Mouse (Mus musculus) cerebellum, adult 2 months (tissue): ENCODE measurements around the gene Urb1. TPM values are rescaled to one million over a fixed set of nuclear protein-coding genes. Genes with fewer than 3 reads are reported as not detected.
A peak's percentile ranks its signal among the peaks of the same experiment; 100 is the strongest.

Experiments
- DNase-seq, 2 experiments: peaks; one replicate each; pipeline ENCODE4 v3.0.0; 2021
- H3K27ac ChIP-seq: fragments of 200-500 bp; 2 replicates; pipeline ENCODE4 v1.5.1; 2012; ENCODE audit warnings: low read length, control low read depth, inconsistent platforms; ENCODE audit not compliant: insufficient read depth
- H3K27me3 ChIP-seq: fragments of 200-500 bp; 2 replicates; pipeline ENCODE4 v1.6.1; 2012; ENCODE audit warnings: inconsistent platforms, mild to moderate bottlenecking, low read length, moderate library complexity; ENCODE audit not compliant: control insufficient read depth, insufficient read depth
- H3K4me1 ChIP-seq: fragments of 200-500 bp; 2 replicates; pipeline ENCODE4 v1.6.1; 2011; ENCODE audit warnings: low read length; ENCODE audit not compliant: control insufficient read depth, insufficient read depth
- H3K4me3 ChIP-seq: fragments of 200-500 bp; replicated peaks from 2 replicates; pipeline ENCODE3; 2011; ENCODE audit warnings: mild to moderate bottlenecking, low read depth, low read length, control low read depth; ENCODE audit not compliant: insufficient read depth
- CTCF ChIP-seq: fragments of 200-500 bp; IDR thresholded peaks from 2 replicates; pipeline ENCODE4 v1.5.1; 2011; ENCODE audit warnings: low read depth, mild to moderate bottlenecking, control low read depth, low read length, moderate library complexity, borderline replicate concordance; ENCODE audit not compliant: insufficient read depth
- POLR2A ChIP-seq: fragments of 200-500 bp; IDR thresholded peaks from 2 replicates; pipeline ENCODE4 v1.6.1; 2011; ENCODE audit warnings: low read length, control low read depth, borderline replicate concordance; ENCODE audit not compliant: insufficient read depth
- WGBS: fragments of 180-500 bp; shearing (Covaris S2); methylation state at CpG from one replicate; pipeline ENCODE4 v1.1.7; 2018; 5-methylcytosine and 5-hydroxymethylcytosine counted together
- polyA plus RNA-seq: library from polyadenylated mRNA; depleted of rRNA; stranded (reverse); fragments of >200 nt; gene quantifications from 2 replicates; pipeline ENCODE4 v1.2.3, GENCODE M21; 2012

The Urb1 gene
- polyA plus RNA-seq, 1 experiment, result 4.9 TPM

- Histone ChIP-seq H3K4me1 (no peaks in the 10 kb centered on the region), H3K27me3 (no peaks in the 10 kb centered on the region; the same call in 1 of the 2 replicates), H3K4me3 (no peak overlapping the region), H3K27ac (no peak overlapping the region)
- DNase-seq, result no peak
- TF ChIP-seq CTCF (no peak), POLR2A (no peak)
- 90% methylated on average over 11 of the region's 11 CpGs for WGBS
Observed at GRCm38 (mm10) chr16:90783302-90783701, 26.9 kb downstream of the Urb1 start.

- no peak overlapping the region for H3K4me3 ChIP-seq
- no peak for DNase-seq
- no peaks in the 10 kb centered on the region; the same call in 1 of the 2 replicates for H3K4me1 ChIP-seq
- TF ChIP-seq POLR2A (no peak), CTCF (no peak)
- WGBS, result 76% methylated on average over 11 of the region's 11 CpGs
- H3K27ac ChIP-seq, result no peak overlapping the region
- H3K27me3 ChIP-seq, result no peaks in the 10 kb centered on the region
Observed at GRCm38 (mm10) chr16:90779783-90780182, 30.4 kb downstream of the Urb1 start.

DNA sequence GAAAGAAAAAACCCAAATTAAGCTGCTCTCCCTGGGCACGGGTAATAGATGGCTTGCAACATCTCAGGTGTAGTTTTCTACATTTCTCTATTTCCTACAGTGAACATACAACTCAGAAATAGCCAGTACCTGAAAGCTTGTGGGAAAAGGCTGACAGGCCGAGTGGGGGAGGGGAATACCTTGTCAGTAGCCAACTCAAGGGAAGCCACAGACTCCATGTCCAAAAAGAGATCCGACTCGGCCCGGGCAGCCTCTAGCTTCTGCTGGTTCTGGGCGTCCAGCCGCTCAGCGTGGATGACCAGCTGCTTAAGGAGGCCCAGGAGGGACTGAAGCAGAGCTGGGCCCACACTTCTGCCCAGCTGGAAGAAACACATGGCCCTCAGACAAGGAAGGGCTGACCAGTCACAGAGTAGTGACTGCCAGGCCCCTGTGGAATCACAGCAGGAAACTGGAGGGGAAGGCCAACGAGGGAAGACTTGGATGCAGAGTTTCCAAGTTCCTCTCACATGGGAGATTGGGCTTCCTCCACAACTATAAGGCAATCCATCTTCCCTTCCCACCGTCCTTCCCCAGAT, 34.2 kb downstream of the Urb1 start:
- Histone ChIP-seq H3K27ac (no peak overlapping the region), H3K27me3 (no peaks in the 10 kb centered on the region), H3K4me1 (no peaks in the 10 kb centered on the region; the same call in 1 of the 2 replicates), H3K4me3 (no peak overlapping the region)
- WGBS, result 25% methylated on average over 10 of the region's 10 CpGs
- TF ChIP-seq CTCF (no peak), POLR2A (no peak)
- peak in 1 of 2 experiments; percentile 4 for DNase-seq

DNA sequence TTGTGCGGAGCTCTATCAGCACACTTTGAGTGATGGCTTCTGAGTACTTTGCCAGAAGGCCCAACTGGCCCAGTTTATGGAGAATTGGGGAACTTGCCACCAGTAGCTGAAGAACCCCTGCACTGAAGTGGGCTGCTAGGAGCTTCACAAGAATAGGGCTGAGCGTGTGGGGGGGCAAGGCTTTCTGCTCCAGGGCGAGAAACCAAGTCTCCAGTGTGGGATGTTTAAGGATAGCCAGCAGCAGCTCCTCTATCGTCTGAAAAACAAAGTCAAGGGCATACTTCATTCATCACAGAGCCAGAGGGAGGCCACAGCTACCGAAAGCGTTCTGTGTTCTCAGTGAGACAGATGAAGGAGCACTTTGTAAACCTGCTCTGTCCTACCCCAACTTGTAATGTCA, 35.6 kb downstream of the Urb1 start:
- 82% methylated on average over 6 of the region's 6 CpGs for WGBS
- DNase-seq, result no peak

DNA sequence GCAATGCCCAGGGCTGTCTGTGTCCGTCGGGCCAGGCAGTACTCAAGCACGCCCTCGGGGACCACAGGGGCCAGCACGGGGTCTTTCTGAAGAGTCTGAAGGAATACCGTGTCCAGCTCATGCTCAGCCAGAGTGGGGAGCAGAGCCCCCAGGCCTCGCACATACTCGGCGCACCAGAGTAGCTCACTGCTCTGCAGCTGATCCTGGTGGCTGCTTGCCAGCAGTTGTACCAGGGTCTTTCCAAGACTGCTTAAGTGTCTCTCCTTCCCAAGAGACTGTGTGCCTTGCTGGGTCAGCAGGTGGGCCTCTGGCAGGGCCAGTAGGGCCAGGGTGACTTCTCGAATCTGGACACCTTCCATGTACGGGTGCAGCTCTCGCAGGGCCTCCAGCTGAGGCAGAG, 36.0 kb downstream of the Urb1 start:
- Histone ChIP-seq H3K4me3 (no peak overlapping the region), H3K4me1 (no peaks in the 10 kb centered on the region; the same call in 1 of the 2 replicates), H3K27me3 (no peaks in the 10 kb centered on the region), H3K27ac (no peak overlapping the region)
- TF ChIP-seq CTCF (no peak), POLR2A (no peak)
- DNase-seq, result no peak
- WGBS, result 57% methylated on average over 12 of the region's 12 CpGs

More for the DNA sequence above, 35.6 kb downstream of the Urb1 start:
- Histone ChIP-seq H3K4me3 (no peak overlapping the region), H3K4me1 (no peaks in the 10 kb centered on the region; the same call in 1 of the 2 replicates), H3K27ac (no peak overlapping the region), H3K27me3 (no peaks in the 10 kb centered on the region)
- TF ChIP-seq POLR2A, result no peak
- no peak for TF ChIP-seq CTCF

DNA sequence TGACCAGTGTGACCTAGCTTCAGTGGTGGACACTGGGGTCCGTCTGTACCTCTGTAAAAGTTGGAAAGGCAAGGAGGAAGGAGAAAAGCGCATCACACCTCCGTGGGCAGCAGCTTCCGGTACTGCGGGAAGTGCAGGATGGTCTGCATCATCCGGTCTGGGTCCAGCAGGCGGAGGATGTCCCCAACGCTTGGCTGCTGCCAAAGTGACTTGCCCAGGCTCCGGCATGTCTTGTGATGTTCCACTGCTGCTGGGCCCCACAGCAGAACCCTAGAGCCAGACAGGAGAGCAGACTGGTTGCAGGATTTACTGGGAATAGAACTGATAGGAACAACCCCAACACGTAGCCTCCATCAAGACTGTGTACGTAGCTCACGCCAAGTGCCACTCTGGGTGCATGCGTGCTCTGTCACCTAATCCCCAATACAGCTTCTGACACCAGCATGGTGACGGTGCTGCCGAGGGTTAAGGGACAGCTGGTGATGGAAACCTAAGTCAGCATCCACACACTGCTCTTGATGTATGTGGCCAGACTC, 43.2 kb downstream of the Urb1 start:
- WGBS, result 95% methylated on average over 15 of the region's 15 CpGs
- TF ChIP-seq CTCF (no peak), POLR2A (no peak)
- Histone ChIP-seq H3K27me3 (no peaks in the 10 kb centered on the region), H3K27ac (no peak overlapping the region), H3K4me1 (no peaks in the 10 kb centered on the region), H3K4me3 (no peak overlapping the region)
- no peak for DNase-seq

DNA sequence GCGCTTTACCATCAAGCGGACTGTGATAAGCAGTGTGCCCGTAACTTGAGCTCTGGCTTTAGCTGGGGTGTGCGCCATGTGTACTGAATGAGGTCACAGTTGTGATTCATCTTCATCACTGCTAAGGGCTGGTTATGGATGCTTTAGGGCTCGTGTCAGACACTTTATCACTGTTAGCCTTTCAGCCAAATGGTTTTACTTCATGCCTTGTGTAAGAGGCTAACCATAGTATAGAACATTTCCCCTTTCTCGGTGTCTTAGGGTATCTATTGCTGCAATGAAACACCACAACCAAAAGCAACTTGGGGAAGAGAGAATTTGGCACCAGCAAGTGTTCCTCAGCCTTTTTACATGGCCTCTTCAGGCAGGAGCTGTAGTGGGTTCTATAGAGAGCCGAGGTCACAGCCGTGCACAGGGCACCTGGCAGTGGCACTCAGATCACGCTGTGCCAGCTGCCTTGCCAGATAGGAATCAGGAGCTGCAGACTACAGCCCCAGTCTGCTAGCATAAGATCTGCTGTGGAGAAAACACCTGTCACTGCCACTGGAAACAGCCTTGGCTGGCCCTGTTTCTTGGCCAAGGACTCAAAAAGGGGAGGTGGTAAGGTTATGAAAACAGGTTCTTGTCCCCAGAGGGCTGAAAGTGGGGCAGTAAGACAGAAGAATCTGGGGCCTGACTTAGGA, 44.9 kb downstream of the Urb1 start:
- TF ChIP-seq POLR2A, result no peak
- TF ChIP-seq CTCF, result no peak
- no peaks in the 10 kb centered on the region for H3K4me1 ChIP-seq
- DNase-seq, result no peak
- WGBS, result 69% methylated on average over 9 of the region's 9 CpGs
- no peaks in the 10 kb centered on the region for H3K27me3 ChIP-seq
- H3K4me3 ChIP-seq, result no peak overlapping the region
- H3K27ac ChIP-seq, result no peak overlapping the region

DNA sequence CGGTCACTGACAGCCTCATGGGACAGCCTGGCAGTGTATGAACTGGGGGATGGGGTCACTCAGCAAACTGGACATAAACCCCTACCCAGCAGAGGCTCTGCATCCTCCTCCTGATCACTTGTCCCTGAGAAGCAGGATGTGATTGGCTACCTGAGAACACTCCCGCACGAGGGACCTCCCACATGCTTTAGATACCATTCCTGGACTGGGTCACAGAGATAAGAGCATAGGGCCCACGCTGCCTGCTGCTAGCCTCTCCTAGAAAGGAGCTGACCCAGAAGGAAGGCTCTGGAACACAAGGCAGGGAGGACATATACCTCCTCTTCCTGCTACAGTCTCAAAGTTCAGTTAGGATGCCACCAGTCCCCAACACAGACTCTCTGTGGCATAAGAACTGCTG, 49.7 kb downstream of the Urb1 start:
- Histone ChIP-seq H3K4me3 (no peak overlapping the region), H3K27ac (no peak overlapping the region), H3K4me1 (no peaks in the 10 kb centered on the region), H3K27me3 (no peaks in the 10 kb centered on the region)
- 85% methylated on average over 4 of the region's 4 CpGs for WGBS
- TF ChIP-seq POLR2A (no peak), CTCF (no peak)
- DNase-seq, result no peak
